Mouse (Mus musculus) forebrain, embryonic 12.5 days (tissue): ENCODE data around the gene Taok3. TPM values are rescaled to one million over a fixed set of nuclear protein-coding genes. Genes with fewer than 3 reads are reported as not detected.

Source experiments
- ATAC-seq: fragments of 200-750 bp; cut with Nextera tagmentation; 2 replicates; pipeline ENCODE4 v1.8.0; 2017; ENCODE audit warnings: moderate TSS enrichment; ENCODE audit not compliant: low FRiP score
- H3K27ac ChIP-seq: fragments of 300-500 bp; sonication (generic); 2 replicates; pipeline ENCODE4 v1.5.1; 2016; ENCODE audit warnings: mild to moderate bottlenecking
- H3K27me3 ChIP-seq: fragments of 300-500 bp; sonication (generic); 2 replicates; pipeline ENCODE4 v1.6.1; 2016; ENCODE audit warnings: mild to moderate bottlenecking
- H3K36me3 ChIP-seq: fragments of 300-500 bp; sonication (generic); replicated peaks from 2 replicates; pipeline ENCODE4 v1.6.1; 2016; ENCODE audit warnings: mild to moderate bottlenecking
- H3K4me1 ChIP-seq: fragments of 300-500 bp; sonication (generic); 2 replicates; pipeline ENCODE4 v1.6.1; 2016
- H3K4me2 ChIP-seq: fragments of 300-500 bp; sonication (generic); 2 replicates; pipeline ENCODE4 v1.6.1; 2016; ENCODE audit warnings: mild to moderate bottlenecking, moderate library complexity
- H3K4me3 ChIP-seq: fragments of 300-500 bp; sonication (generic); replicated peaks from 2 replicates; pipeline ENCODE4 v1.5.1; 2016; ENCODE audit warnings: mild to moderate bottlenecking
- H3K9ac ChIP-seq: fragments of 300-500 bp; sonication (generic); 2 replicates; pipeline ENCODE4 v1.6.1; 2016; ENCODE audit warnings: mild to moderate bottlenecking
- H3K9me3 ChIP-seq: fragments of 300-500 bp; sonication (generic); 2 replicates; pipeline ENCODE4 v1.6.1; 2016
- WGBS: fragments of 180-500 bp; shearing (Covaris S2); methylation state at CpG from one replicate; pipeline ENCODE4 v1.1.7; 2016; 5-methylcytosine and 5-hydroxymethylcytosine counted together
- polyA plus RNA-seq: library from polyadenylated mRNA; unstranded; fragments of >200 nt; fragmentation: Nextera tagmentation; extraction: Ambion mirVana; gene quantifications from 2 replicates; pipeline ENCODE4 v1.2.1, GENCODE M21; 2016

The Taok3 gene
- polyA plus RNA-seq, 1 experiment from 2014 or later = 24.8 TPM

DNA sequence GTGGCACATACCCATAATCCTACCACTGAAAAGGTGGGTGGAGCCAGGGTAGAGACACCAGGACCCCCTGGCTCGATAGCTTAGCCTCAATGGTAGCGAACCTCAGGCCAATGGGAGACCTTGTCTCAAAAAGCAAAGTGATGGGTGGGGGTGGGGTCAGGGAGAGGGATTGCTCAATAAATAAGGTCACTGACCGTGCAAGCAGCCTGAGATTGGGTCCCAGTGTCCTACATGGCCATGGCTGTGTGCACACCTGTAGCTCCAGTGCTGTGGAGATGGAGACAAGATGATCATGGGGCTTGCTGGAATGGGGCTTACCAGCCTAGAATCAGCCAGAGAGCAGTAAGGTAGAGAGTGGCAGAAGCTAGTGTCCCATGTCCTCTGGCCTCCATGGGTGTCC lies 131.8 kb downstream of the Taok3 start:
- Histone ChIP-seq H3K4me3 (no peak overlapping the region), H3K36me3 (peaks cover 21% of the 10 kb centered on the region), H3K9me3 (no peaks in the 10 kb centered on the region), H3K4me1 (peaks cover 6% of the 10 kb centered on the region; the same call in 1 of the 2 replicates), H3K27me3 (no peaks in the 10 kb centered on the region), H3K9ac (no peak overlapping the region), H3K27ac (no peak overlapping the region), H3K4me2 (no peak overlapping the region)
- 92% methylated on average over 3 of the region's 3 CpGs for WGBS
- ATAC-seq = no peak

DNA sequence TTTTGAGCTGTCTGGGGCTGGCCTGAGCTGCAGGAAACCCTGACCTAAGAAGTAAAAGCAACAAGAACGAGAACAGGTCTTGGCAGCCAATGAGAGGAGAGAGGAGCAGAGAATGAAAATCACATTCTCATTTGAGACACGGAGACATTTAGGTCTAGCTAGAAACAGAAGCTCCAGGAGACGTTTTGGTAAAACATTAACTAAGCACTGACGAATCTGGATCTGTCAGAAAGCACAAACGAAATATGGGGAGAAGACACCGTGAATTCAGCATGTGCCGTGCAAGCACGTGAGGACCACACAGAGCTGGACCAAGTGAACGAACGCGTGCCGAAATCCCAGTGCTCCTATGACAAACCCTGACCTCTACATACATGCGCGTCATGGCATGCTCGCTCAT lies 138.3 kb downstream of the Taok3 start:
- 94% methylated on average over 15 of the region's 15 CpGs for WGBS
- peaks cover 29% of the 10 kb centered on the region for H3K36me3 ChIP-seq

DNA sequence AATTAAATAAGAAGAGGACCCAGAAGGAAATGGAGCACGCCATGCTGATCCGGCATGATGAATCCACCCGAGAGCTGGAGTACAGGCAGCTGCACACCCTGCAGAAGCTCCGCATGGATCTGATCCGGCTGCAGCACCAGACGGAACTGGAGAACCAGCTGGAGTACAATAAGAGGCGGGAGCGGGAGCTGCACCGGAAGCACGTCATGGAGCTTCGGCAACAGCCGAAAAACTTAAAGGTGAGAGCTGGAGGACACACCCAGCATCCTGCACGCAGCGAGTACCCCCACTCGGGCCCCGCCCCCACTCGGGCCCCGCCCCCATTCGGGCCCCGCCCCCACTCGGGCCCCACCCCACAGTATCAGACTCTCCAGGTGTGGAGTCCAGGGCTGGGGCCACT lies 143.6 kb downstream of the Taok3 start:
- no peak for ATAC-seq
- no peaks in the 10 kb centered on the region for H3K27me3 ChIP-seq
- H3K4me3 ChIP-seq = no peak overlapping the region
- no peak overlapping the region for H3K27ac ChIP-seq
- peaks cover 18% of the 10 kb centered on the region for H3K36me3 ChIP-seq
- H3K4me1 ChIP-seq = no peaks in the 10 kb centered on the region
- peaks cover 6% of the 10 kb centered on the region; the same call in 1 of the 2 replicates for H3K9me3 ChIP-seq
- no peak overlapping the region for H3K9ac ChIP-seq
- no peak overlapping the region for H3K4me2 ChIP-seq
- WGBS = 85% methylated on average over 20 of the region's 21 CpGs

More for the DNA sequence above, 138.3 kb downstream of the Taok3 start:
- Histone ChIP-seq H3K4me3 (no peak overlapping the region), H3K27ac (no peak overlapping the region), H3K4me1 (no peaks in the 10 kb centered on the region), H3K9me3 (no peaks in the 10 kb centered on the region), H3K4me2 (no peak overlapping the region), H3K27me3 (no peaks in the 10 kb centered on the region), H3K9ac (no peak overlapping the region)
- no peak for ATAC-seq

DNA sequence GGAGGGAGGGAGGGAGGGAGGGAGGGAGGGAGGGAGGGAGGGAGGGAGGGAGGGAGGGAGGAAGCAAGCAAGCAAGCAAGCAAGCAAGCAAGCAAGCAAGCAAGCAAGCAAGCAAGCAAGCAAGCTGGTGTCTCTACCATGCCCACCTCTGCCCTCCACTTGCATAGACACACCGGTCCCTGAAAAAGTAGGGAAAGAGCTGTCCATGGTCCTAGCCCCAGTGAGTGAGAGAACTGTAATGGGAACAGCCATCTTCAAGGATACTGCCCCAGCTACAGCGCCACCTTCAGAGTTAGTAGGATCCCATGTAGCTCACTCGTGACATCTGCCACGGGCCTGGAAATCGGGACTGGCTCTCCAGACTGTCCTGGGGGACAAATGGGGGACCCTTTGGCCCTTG lies 144.8 kb downstream of the Taok3 start:
- no peak for ATAC-seq
- 54% methylated on average over 5 of the region's 5 CpGs for WGBS
- Histone ChIP-seq H3K27me3 (no peaks in the 10 kb centered on the region), H3K27ac (no peak overlapping the region), H3K4me3 (no peak overlapping the region), H3K4me2 (no peak overlapping the region), H3K9ac (no peak overlapping the region), H3K36me3 (peaks cover 18% of the 10 kb centered on the region), H3K9me3 (peaks cover 6% of the 10 kb centered on the region; the same call in 1 of the 2 replicates), H3K4me1 (no peaks in the 10 kb centered on the region)

DNA sequence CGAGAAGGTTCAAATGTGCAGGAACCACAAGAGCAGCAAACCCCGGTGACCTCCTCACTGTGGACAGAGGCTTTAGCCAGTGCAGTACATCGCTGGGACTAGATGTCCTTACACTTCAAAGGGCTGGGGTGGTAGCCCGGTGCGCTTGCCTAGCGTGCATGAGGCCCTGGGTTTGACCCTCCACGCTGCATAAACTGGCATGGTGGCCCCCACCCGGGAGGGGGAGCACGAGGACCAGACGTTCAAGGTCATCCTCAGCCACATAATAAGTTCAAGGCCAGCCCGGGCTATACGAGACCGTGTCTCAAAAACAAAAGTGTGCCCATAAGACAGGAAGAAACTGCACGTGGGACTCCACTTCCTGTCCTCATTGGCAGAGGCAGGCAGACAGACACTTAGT lies 148.0 kb downstream of the Taok3 start:
- Histone ChIP-seq H3K27me3 (no peaks in the 10 kb centered on the region), H3K4me1 (no peaks in the 10 kb centered on the region), H3K27ac (no peak overlapping the region), H3K36me3 (peaks cover 21% of the 10 kb centered on the region), H3K9ac (no peak overlapping the region), H3K4me3 (no peak overlapping the region), H3K4me2 (no peak overlapping the region), H3K9me3 (peaks cover 6% of the 10 kb centered on the region; the same call in 1 of the 2 replicates)
- no peak for ATAC-seq
- 86% methylated on average over 14 of the region's 14 CpGs for WGBS

DNA sequence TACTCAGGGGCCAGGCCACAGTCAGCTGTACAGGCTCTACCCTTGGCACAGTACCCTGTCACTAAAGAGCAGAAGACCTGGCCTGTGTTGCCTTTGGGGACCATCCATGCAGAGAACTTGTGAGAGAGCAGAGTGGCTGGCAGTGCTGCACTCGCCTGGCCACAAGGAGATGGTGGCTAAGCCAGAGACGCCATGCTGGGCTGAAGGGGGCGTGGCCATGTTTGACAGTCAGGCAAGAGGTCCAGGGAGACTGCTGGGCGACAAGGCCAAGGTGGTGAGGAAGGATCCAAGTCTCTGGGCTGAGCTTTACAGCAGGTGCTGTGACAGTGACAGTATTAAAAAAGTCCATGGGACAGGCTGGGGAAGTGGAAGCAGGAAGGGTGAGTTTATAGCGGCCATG lies 148.8 kb downstream of the Taok3 start:
- Histone ChIP-seq H3K27ac (no peak overlapping the region), H3K36me3 (peaks cover 15% of the 10 kb centered on the region), H3K9ac (no peak overlapping the region), H3K27me3 (no peaks in the 10 kb centered on the region), H3K4me2 (no peak overlapping the region), H3K4me1 (no peaks in the 10 kb centered on the region), H3K4me3 (no peak overlapping the region), H3K9me3 (peaks cover 2% of the 10 kb centered on the region; the same call in 1 of the 2 replicates)
- no peak for ATAC-seq
- WGBS = 48% methylated on average over 5 of the region's 5 CpGs

DNA sequence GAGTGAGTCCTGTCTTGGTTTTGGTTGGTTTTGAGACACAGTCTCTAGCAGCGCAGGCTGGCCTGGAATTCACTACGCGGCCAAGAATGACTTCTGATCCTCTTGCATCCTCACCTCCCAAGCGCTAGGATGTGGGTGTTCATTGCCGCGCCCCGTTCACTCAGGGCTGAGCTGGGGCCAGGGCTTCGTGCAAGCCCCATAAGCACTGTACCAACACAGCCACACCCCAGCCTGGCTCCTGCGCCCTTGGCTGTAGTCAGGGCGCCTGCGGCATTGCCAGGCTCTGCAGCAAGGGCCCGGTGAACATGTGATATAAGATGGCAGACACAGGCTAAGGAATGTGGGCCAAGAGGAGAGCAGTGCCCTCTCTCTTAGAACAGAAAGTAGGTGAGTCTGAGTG lies 149.5 kb downstream of the Taok3 start:
- H3K4me3 ChIP-seq = no peak overlapping the region
- H3K9me3 ChIP-seq = no peaks in the 10 kb centered on the region
- H3K4me1 ChIP-seq = no peaks in the 10 kb centered on the region
- H3K4me2 ChIP-seq = no peak overlapping the region
- H3K9ac ChIP-seq = no peak overlapping the region
- no peak overlapping the region for H3K27ac ChIP-seq
- H3K27me3 ChIP-seq = no peaks in the 10 kb centered on the region
- peaks cover 10% of the 10 kb centered on the region; the same call in 1 of the 2 replicates for H3K36me3 ChIP-seq
- WGBS = 96% methylated on average over 12 of the region's 12 CpGs
- ATAC-seq = no peak

DNA sequence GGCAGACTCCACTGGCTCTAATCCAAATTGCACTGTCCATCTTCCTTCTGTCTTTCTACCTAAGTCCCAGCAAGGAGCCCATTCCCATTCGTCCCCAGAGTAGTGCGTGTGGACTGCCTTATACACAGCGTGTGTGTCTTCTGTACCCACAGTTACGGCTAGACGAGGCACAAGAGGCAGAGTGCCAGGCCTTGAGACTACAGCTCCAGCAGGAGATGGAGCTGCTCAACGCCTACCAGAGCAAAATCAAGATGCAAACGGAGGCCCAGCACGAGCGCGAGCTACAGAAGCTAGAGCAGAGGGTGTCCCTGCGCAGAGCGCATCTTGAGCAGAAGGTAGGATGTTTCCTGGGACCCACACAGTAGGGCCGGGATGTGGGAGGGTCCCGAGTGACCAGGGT lies 152.0 kb downstream of the Taok3 start:
- WGBS = 90% methylated on average over 14 of the region's 14 CpGs

DNA sequence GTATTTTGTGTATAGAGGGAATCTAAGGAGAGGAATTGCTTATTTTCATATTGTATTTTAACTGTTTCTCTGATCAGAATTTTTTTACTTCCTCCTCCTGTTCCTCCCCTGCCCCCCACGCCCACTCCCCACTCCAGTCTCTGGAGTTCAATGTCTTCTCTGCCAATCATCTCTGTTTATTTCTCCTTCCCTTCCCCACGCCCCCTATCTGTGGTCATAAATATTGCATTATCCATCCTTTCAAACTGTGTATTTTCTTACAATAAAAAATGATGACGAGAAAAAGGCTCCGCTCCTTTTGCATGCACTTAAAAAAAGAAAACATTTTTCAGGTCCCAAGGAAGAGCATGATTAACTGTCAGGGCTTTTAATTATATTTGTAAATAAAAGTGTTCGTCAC lies 154.9 kb downstream of the Taok3 start:
- Histone ChIP-seq H3K4me2 (no peak overlapping the region), H3K4me1 (no peaks in the 10 kb centered on the region), H3K9me3 (no peaks in the 10 kb centered on the region), H3K27me3 (no peaks in the 10 kb centered on the region), H3K27ac (no peak overlapping the region), H3K4me3 (no peak overlapping the region), H3K36me3 (peaks cover 10% of the 10 kb centered on the region), H3K9ac (no peak overlapping the region)
- WGBS = 69% methylated on average over 5 of the region's 5 CpGs
- no peak for ATAC-seq

More for the DNA sequence above, 152.0 kb downstream of the Taok3 start:
- H3K9ac ChIP-seq = no peak overlapping the region
- H3K4me1 ChIP-seq = no peaks in the 10 kb centered on the region
- no peak overlapping the region for H3K27ac ChIP-seq
- H3K36me3 ChIP-seq = peaks cover 3% of the 10 kb centered on the region; the same call in 1 of the 2 replicates
- H3K9me3 ChIP-seq = no peaks in the 10 kb centered on the region
- H3K27me3 ChIP-seq = no peaks in the 10 kb centered on the region
- ATAC-seq = no peak
- no peak overlapping the region for H3K4me3 ChIP-seq
- H3K4me2 ChIP-seq = no peak overlapping the region

DNA sequence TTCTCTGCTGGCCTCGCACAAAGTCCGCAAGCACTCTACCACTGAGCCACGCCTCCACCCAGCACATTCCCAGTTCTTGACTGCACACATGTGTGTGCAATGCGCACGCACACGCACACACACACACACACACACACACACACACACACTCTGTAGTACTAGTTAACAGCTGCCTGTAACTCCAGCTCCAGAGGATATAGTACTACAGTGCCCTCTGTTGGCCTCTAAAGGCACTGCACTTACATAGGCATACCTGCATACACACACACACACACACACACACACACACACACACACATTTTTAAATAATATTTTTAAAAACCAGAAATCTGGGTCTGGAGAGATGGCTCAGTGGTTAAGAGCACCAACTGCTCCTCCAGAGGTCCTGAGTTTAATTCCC lies 157.9 kb downstream of the Taok3 start:
- 91% methylated on average over 6 of the region's 6 CpGs for WGBS
- ATAC-seq = no peak
- no peaks in the 10 kb centered on the region for H3K4me1 ChIP-seq
- no peak overlapping the region for H3K4me2 ChIP-seq
- H3K36me3 ChIP-seq = peaks cover 33% of the 10 kb centered on the region
- H3K27me3 ChIP-seq = no peaks in the 10 kb centered on the region
- H3K27ac ChIP-seq = no peak overlapping the region
- no peak overlapping the region for H3K4me3 ChIP-seq
- no peak overlapping the region for H3K9ac ChIP-seq
- H3K9me3 ChIP-seq = no peaks in the 10 kb centered on the region

DNA sequence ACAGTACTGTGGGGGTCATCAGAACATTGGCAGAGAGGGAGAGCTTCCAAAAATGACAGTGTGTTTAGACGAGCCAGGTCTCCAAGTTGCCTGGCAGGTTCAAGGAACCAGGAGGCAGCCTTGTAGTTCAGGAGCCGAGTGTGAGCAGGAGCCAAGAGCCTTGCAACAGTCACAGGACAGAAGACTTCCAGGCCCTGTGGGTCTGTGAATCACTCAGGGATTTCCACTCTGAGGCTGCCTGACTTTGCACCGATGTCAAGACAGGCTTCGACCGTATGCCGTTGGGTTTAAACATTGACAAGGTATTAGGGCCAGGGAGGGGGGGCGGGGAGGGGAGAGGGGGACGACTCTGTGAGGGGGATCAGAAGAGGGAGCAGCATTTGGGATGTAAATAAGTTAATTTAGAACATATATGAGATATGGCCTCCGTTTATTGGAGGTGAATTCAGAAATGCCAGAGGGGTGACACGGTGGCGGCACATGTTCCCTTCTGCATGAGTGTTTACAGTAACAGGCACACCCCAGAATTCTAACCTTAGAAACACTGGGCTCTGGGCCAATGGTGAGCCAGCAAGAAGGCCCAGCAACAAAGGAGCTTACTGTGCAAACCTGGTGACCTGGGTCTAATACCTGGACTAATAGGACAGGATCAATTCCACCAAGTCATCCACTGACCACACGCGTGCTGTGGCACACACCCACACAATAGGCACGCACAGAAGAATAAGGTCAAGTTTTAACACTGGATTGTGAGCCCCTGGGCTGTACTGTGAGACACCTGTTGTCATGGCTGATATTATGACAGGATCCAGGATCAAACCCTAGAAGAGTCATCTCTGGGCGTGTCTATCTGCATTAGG lies 159.1 kb downstream of the Taok3 start:
- Histone ChIP-seq H3K9ac (no peak overlapping the region), H3K9me3 (no peaks in the 10 kb centered on the region), H3K27me3 (no peaks in the 10 kb centered on the region), H3K36me3 (peaks cover 41% of the 10 kb centered on the region), H3K4me3 (no peak overlapping the region), H3K27ac (no peak overlapping the region), H3K4me2 (no peak overlapping the region), H3K4me1 (peaks cover 1% of the 10 kb centered on the region; the same call in 1 of the 2 replicates)
- no peak for ATAC-seq
- WGBS = 88% methylated on average over 15 of the region's 15 CpGs

DNA sequence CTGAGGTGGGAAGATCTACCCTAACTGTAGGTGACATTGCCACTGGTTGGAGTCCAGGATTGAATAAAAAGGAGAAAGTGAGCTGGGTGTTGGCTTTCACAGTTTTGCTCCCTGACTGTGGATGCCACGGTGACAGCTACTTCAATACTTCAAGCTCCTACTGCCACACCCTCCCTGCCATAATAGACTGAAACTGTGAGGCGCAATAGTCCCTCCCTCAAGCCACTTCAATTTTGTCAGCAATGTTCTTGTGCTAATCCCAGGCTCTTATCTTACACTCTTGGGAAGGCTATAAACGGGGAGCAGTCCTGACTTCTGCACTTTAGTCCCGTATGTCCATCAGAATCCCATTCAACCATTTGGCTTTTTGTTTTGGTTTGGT lies 159.7 kb downstream of the Taok3 start:
- Histone ChIP-seq H3K27ac (no peak overlapping the region), H3K27me3 (no peaks in the 10 kb centered on the region), H3K9me3 (no peaks in the 10 kb centered on the region), H3K4me3 (no peak overlapping the region), H3K4me1 (peaks cover 8% of the 10 kb centered on the region), H3K4me2 (no peak overlapping the region), H3K9ac (no peak overlapping the region), H3K36me3 (peaks cover 48% of the 10 kb centered on the region)
- 82% methylated on average over 4 of the region's 4 CpGs for WGBS
- ATAC-seq = no peak

DNA sequence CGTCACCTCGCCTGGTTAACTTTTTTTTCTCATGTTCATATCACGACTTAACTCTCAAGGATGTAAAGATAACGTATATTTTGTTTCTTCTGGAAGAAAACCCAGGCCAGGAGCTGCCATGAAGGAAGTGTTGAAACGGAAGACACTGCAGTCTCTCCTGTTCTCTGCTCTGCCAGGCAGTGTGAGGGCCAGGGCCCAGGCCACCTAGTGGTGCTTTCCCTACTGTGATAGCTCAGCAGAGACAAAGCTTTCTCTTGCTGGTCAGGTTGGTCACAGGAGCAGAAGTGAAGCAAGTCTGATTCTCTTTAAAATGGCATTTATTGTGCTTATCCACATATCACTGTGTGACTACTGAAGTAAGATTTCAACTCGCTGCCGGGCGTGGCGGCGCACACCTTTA lies 161.6 kb downstream of the Taok3 start:
- Histone ChIP-seq H3K27ac (no peak overlapping the region), H3K4me1 (peaks cover 26% of the 10 kb centered on the region), H3K4me3 (no peak overlapping the region), H3K36me3 (peaks cover 60% of the 10 kb centered on the region), H3K9me3 (no peaks in the 10 kb centered on the region), H3K4me2 (no peak overlapping the region), H3K9ac (no peak overlapping the region), H3K27me3 (no peaks in the 10 kb centered on the region)
- ATAC-seq = no peak
- WGBS = 93% methylated on average over 10 of the region's 10 CpGs
